Mouse (Mus musculus): ENCODE measurements around the gene Prph. TPM values are rescaled to one million over a fixed set of nuclear protein-coding genes. Genes with fewer than 3 reads are reported as not detected.
A peak's percentile ranks its signal among the peaks of the same experiment; 100 is the strongest.
"Not testable (repeated sequence)": the region's sequence is repeated elsewhere in the genome, so short reads cannot be mapped to it uniquely, and the experiment has no call there.

Prph gene
- polyA plus RNA-seq, 1 experiment from 2014 or later: 7.1 TPM

- H3K36me3 ChIP-seq (ENCODE audit: control insufficient read depth, insufficient read depth, low read length): no peaks in the 10 kb centered on the region
- H3K9ac ChIP-seq (ENCODE audit: low read depth, low read length): no peak overlapping the region
- H3K9me3 ChIP-seq (replicated peaks; ENCODE audit: control insufficient read depth, low read length, poor library complexity, severe bottlenecking): no peaks in the 10 kb centered on the region
- no peak overlapping the region for H3K4me2 ChIP-seq (ENCODE audit: low read length)
- no peak overlapping the region for H3K4me3 ChIP-seq (ENCODE audit: low read depth, low read length)
- peaks cover 10% of the 10 kb centered on the region for H3K4me1 ChIP-seq (ENCODE audit: control insufficient read depth, insufficient read depth, low read length)
- H3K27me3 ChIP-seq (ENCODE audit: control insufficient read depth, insufficient read depth, low read depth, low read length): peaks cover 49% of the 10 kb centered on the region
- H3K27ac ChIP-seq (ENCODE audit: low read length): no peak overlapping the region
- WGBS: 10% methylated on average over 9 of the region's 9 CpGs
- no peak for ATAC-seq
Observed at GRCm38 (mm10) chr15:99053373-99053772, 1.6 kb upstream of the Prph start.

DNA sequence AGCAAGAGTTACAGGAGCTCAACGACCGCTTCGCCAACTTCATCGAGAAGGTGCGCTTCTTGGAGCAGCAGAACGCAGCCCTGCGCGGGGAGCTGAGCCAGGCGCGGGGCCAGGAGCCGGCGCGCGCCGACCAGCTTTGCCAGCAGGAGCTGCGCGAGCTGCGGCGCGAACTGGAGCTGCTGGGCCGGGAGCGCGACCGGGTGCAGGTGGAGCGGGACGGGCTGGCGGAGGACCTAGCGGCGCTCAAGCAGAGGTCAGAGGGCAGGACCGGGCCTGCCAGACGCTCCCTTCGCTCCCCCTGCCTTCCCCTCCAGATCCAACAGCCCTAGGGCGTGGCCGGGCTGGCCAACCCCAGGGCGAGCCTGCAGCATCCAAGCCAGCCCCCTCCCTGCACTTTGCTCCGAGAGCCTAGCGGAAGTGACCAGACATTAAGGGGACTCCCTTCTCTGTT, 562 bp downstream of the Prph start:
- peak overlapping the region; percentile 41 for H3K4me3 ChIP-seq (ENCODE audit: low read depth, low read length)
- H3K9me3 ChIP-seq (replicated peaks; ENCODE audit: control insufficient read depth, low read length, poor library complexity, severe bottlenecking): no peaks in the 10 kb centered on the region
- peak overlapping the region; percentile 71 for H3K4me2 ChIP-seq (ENCODE audit: low read length)
- peak overlapping the region; percentile 36; the same call in 1 of the 2 replicates for H3K9ac ChIP-seq (ENCODE audit: low read depth, low read length)
- peaks cover 10% of the 10 kb centered on the region for H3K4me1 ChIP-seq (ENCODE audit: control insufficient read depth, insufficient read depth, low read length)
- ATAC-seq: no peak
- no peaks in the 10 kb centered on the region for H3K36me3 ChIP-seq (ENCODE audit: control insufficient read depth, insufficient read depth, low read length)
- no peak overlapping the region for H3K27ac ChIP-seq (ENCODE audit: low read length)
- WGBS: under 1% methylated on average over 35 of the region's 37 CpGs
- peaks cover 56% of the 10 kb centered on the region for H3K27me3 ChIP-seq (ENCODE audit: control insufficient read depth, insufficient read depth, low read depth, low read length)

GRCm38 (mm10) chr15:99056332-99056731, 1.4 kb downstream of the Prph start:
- H3K4me3 ChIP-seq (ENCODE audit: low read depth, low read length): no peak overlapping the region
- no peaks in the 10 kb centered on the region for H3K9me3 ChIP-seq (replicated peaks; ENCODE audit: control insufficient read depth, low read length, poor library complexity, severe bottlenecking)
- no peak overlapping the region for H3K27ac ChIP-seq (ENCODE audit: low read length)
- ATAC-seq: no peak
- H3K9ac ChIP-seq (ENCODE audit: low read depth, low read length): no peak overlapping the region
- H3K4me1 ChIP-seq (ENCODE audit: control insufficient read depth, insufficient read depth, low read length): peaks cover 10% of the 10 kb centered on the region
- H3K4me2 ChIP-seq (ENCODE audit: low read length): no peak overlapping the region
- no peaks in the 10 kb centered on the region for H3K36me3 ChIP-seq (ENCODE audit: control insufficient read depth, insufficient read depth, low read length)
- 4% methylated on average over 14 of the region's 14 CpGs for WGBS
- H3K27me3 ChIP-seq (ENCODE audit: control insufficient read depth, insufficient read depth, low read depth, low read length): peaks cover 60% of the 10 kb centered on the region

- WGBS: 81% methylated on average over 12 of the region's 12 CpGs
- Histone ChIP-seq H3K27me3 (ENCODE audit: control insufficient read depth, insufficient read depth, low read depth, low read length) (peaks cover 5% of the 10 kb centered on the region), H3K4me3 (ENCODE audit: low read depth, low read length) (no peak overlapping the region), H3K4me1 (ENCODE audit: control insufficient read depth, insufficient read depth, low read length) (no peaks in the 10 kb centered on the region), H3K36me3 (ENCODE audit: control insufficient read depth, insufficient read depth, low read length) (no peaks in the 10 kb centered on the region), H3K9ac (ENCODE audit: low read depth, low read length) (no peak overlapping the region), H3K27ac (ENCODE audit: low read length) (no peak overlapping the region), H3K9me3 (replicated peaks; ENCODE audit: control insufficient read depth, low read length, poor library complexity, severe bottlenecking) (no peaks in the 10 kb centered on the region), H3K4me2 (ENCODE audit: low read length) (no peak overlapping the region)
- no peak for ATAC-seq
Observed at GRCm38 (mm10) chr15:99065557-99066165, 10.7 kb downstream of the Prph start.

- Histone ChIP-seq H3K27ac (ENCODE audit: low read length) (no peak overlapping the region), H3K4me2 (ENCODE audit: low read length) (no peak overlapping the region), H3K36me3 (ENCODE audit: control insufficient read depth, insufficient read depth, low read length) (no peaks in the 10 kb centered on the region), H3K27me3 (ENCODE audit: control insufficient read depth, insufficient read depth, low read depth, low read length) (no peaks in the 10 kb centered on the region), H3K9ac (ENCODE audit: low read depth, low read length) (no peak overlapping the region), H3K9me3 (replicated peaks; ENCODE audit: control insufficient read depth, low read length, poor library complexity, severe bottlenecking) (no peaks in the 10 kb centered on the region), H3K4me1 (ENCODE audit: control insufficient read depth, insufficient read depth, low read length) (peaks cover 13% of the 10 kb centered on the region), H3K4me3 (ENCODE audit: low read depth, low read length) (no peak overlapping the region)
- ATAC-seq: no peak
- WGBS: 74% methylated on average over 1 of the region's 1 CpGs
Observed at GRCm38 (mm10) chr15:99071988-99072387, 17.0 kb downstream of the Prph start.

- Histone ChIP-seq H3K27ac (ENCODE audit: low read length) (peak within 1 kb of the TSS; percentile 93), H3K4me1 (ENCODE audit: control insufficient read depth, insufficient read depth, low read length) (peaks cover 13% of the 10 kb centered on the region), H3K9ac (ENCODE audit: low read depth, low read length) (peak within 1 kb of the TSS; percentile 73), H3K36me3 (ENCODE audit: control insufficient read depth, insufficient read depth, low read length) (no peaks in the 10 kb centered on the region), H3K9me3 (replicated peaks; ENCODE audit: control insufficient read depth, low read length, poor library complexity, severe bottlenecking) (no peaks in the 10 kb centered on the region), H3K4me3 (ENCODE audit: low read depth, low read length) (peak within 1 kb of the TSS; percentile 53), H3K27me3 (ENCODE audit: control insufficient read depth, insufficient read depth, low read depth, low read length) (no peaks in the 10 kb centered on the region), H3K4me2 (ENCODE audit: low read length) (peak within 1 kb of the TSS; percentile 95)
- peak; percentile 50 for ATAC-seq
- WGBS: 27% methylated on average over 9 of the region's 9 CpGs
Observed at GRCm38 (mm10) chr15:99074019-99074599, 19.1 kb downstream of the Prph start, which contains the start of gene Troap. TSS of gene Troap (plus strand) at chr15:99074575.

DNA sequence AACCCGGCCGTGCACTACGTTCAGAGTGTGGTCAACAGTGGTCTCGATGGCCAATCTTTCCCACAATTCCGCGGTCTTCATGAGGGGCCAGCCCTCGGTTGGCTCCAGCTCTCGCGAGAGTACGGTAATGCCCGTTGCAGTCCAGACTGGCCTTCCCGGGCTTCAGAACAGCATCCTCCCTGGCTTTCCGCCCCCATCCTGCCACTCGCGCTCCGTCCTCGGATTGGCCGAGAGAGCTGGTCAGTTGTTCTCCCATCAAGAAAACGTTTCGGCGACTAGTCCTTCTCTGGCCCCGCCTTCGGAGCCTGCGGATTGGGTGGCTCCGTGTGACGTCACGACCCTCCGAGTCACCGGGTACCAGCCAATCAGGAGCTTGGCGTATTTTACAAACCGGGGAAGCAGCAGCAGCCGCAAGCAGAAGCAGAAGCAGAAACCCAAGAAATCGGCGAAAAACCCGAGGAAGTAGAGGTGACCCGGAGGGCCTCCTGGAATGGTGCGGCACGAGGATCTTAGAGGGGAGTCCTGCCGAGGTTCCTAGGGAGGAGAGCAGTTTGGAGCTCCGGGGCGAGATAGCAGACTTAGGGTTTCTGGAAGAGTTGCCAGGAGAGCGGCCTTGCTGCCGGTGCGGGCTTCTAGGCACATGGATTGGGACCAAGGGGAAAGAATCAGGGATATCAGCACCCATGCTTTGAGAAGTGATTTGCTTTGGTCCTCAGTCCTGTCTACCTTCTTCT, 19.8 kb downstream of the Prph start:
- Histone ChIP-seq H3K27ac (ENCODE audit: low read length) (peak overlapping the region; percentile 93), H3K9ac (ENCODE audit: low read depth, low read length) (peak overlapping the region; percentile 73), H3K36me3 (ENCODE audit: control insufficient read depth, insufficient read depth, low read length) (no peaks in the 10 kb centered on the region), H3K4me2 (ENCODE audit: low read length) (peak overlapping the region; percentile 95), H3K4me3 (ENCODE audit: low read depth, low read length) (peak overlapping the region; percentile 53), H3K4me1 (ENCODE audit: control insufficient read depth, insufficient read depth, low read length) (peaks cover 13% of the 10 kb centered on the region), H3K9me3 (replicated peaks; ENCODE audit: control insufficient read depth, low read length, poor library complexity, severe bottlenecking) (no peaks in the 10 kb centered on the region), H3K27me3 (ENCODE audit: control insufficient read depth, insufficient read depth, low read depth, low read length) (no peaks in the 10 kb centered on the region)
- ATAC-seq: peak; percentile 99
- WGBS: under 1% methylated on average over 44 of the region's 44 CpGs

- not testable (repeated sequence) for H3K36me3 ChIP-seq (ENCODE audit: control insufficient read depth, insufficient read depth, low read length); H3K9me3 ChIP-seq (replicated peaks; ENCODE audit: control insufficient read depth, low read length, poor library complexity, severe bottlenecking); H3K9ac ChIP-seq (ENCODE audit: low read depth, low read length); H3K4me2 ChIP-seq (ENCODE audit: low read length); ATAC-seq; H3K27ac ChIP-seq (ENCODE audit: low read length); H3K27me3 ChIP-seq (ENCODE audit: control insufficient read depth, insufficient read depth, low read depth, low read length); H3K4me3 ChIP-seq (ENCODE audit: low read depth, low read length)
- H3K4me1 ChIP-seq (ENCODE audit: control insufficient read depth, insufficient read depth, low read length): peaks cover 13% of the 10 kb centered on the region
- WGBS: 99% methylated on average over 3 of the region's 3 CpGs
Observed at GRCm38 (mm10) chr15:99076011-99076410, 21.0 kb downstream of the Prph start.
